Mouse (Mus musculus) forebrain, embryonic 13.5 days (tissue): Measurements from ENCODE around the gene Commd2. TPM values are rescaled to one million over a fixed set of nuclear protein-coding genes. Genes with fewer than 3 reads are reported as not detected.

Source experiments
- ATAC-seq: fragments of 200-750 bp; cut with Nextera tagmentation; 2 replicates; pipeline ENCODE4 v1.8.0; 2017
- H3K27ac ChIP-seq: fragments of 300-500 bp; sonication (generic); 2 replicates; pipeline ENCODE4 v1.5.1; 2015; ENCODE audit warnings: inconsistent platforms, mild to moderate bottlenecking, moderate library complexity
- H3K27me3 ChIP-seq: fragments of 300-500 bp; sonication (generic); 2 replicates; pipeline ENCODE4 v1.6.1; 2015; ENCODE audit warnings: mild to moderate bottlenecking, inconsistent platforms
- H3K36me3 ChIP-seq: fragments of 300-500 bp; sonication (generic); 2 replicates; pipeline ENCODE4 v1.6.1; 2015; ENCODE audit warnings: mild to moderate bottlenecking, inconsistent platforms; ENCODE audit not compliant: poor library complexity, severe bottlenecking
- H3K4me1 ChIP-seq: fragments of 300-500 bp; sonication (generic); 2 replicates; pipeline ENCODE4 v1.6.1; 2015; ENCODE audit warnings: inconsistent platforms
- H3K4me2 ChIP-seq: fragments of 300-500 bp; sonication (generic); 2 replicates; pipeline ENCODE4 v1.6.1; 2015; ENCODE audit warnings: inconsistent platforms, mild to moderate bottlenecking, moderate library complexity
- H3K4me3 ChIP-seq: fragments of 300-500 bp; sonication (generic); 2 replicates; pipeline ENCODE4 v1.5.1; 2015; ENCODE audit warnings: mild to moderate bottlenecking, inconsistent platforms
- H3K9ac ChIP-seq: fragments of 300-500 bp; sonication (generic); 2 replicates; pipeline ENCODE4 v1.6.1; 2015; ENCODE audit warnings: mild to moderate bottlenecking, inconsistent platforms
- H3K9me3 ChIP-seq: fragments of 300-500 bp; sonication (generic); replicated peaks from 2 replicates; pipeline ENCODE4 v1.6.1; 2016; ENCODE audit warnings: inconsistent platforms
- WGBS: fragments of 180-500 bp; shearing (Covaris S2); methylation state at CpG from one replicate; pipeline ENCODE4 v1.1.7; 2015; 5-methylcytosine and 5-hydroxymethylcytosine counted together
- microRNA-seq: library from miRNA; unstranded; fragments of <30 nt; microRNA quantifications from one replicate; pipeline ENCODE4, GENCODE M21; 2016
- polyA plus RNA-seq: library from polyadenylated mRNA; unstranded; fragments of >200 nt; fragmentation: Nextera tagmentation; extraction: Ambion mirVana; gene quantifications from 2 replicates; pipeline ENCODE4 v1.2.1, GENCODE M21; 2015

The Commd2 gene
- polyA plus RNA-seq, 1 experiment from 2014 or later: 96.3 TPM

- Histone ChIP-seq H3K4me2 (no peak overlapping the region), H3K4me1 (no peaks in the 10 kb centered on the region), H3K4me3 (no peak overlapping the region), H3K9ac (no peak overlapping the region), H3K9me3 (no peaks in the 10 kb centered on the region), H3K27me3 (no peaks in the 10 kb centered on the region), H3K36me3 (no peaks in the 10 kb centered on the region), H3K27ac (no peak overlapping the region)
- ATAC-seq: no peak
- 92% methylated on average over 7 of the region's 7 CpGs for WGBS
These were observed 39.7 kb downstream of the Commd2 start for GRCm38 (mm10) chr3:57611776-57612175.

GRCm38 (mm10) chr3:57604618-57605015, 46.9 kb downstream of the Commd2 start:
- H3K9me3 ChIP-seq: no peaks in the 10 kb centered on the region
- H3K36me3 ChIP-seq: no peaks in the 10 kb centered on the region
- H3K27me3 ChIP-seq: no peaks in the 10 kb centered on the region
- no peak overlapping the region for H3K27ac ChIP-seq
- H3K4me3 ChIP-seq: no peak overlapping the region
- ATAC-seq: no peak
- 67% methylated on average over 1 of the region's 1 CpGs for WGBS
- no peaks in the 10 kb centered on the region for H3K4me1 ChIP-seq
- H3K4me2 ChIP-seq: no peak overlapping the region
- no peak overlapping the region for H3K9ac ChIP-seq

- no peak overlapping the region for H3K27ac ChIP-seq
- no peaks in the 10 kb centered on the region for H3K36me3 ChIP-seq
- 71% methylated on average over 5 of the region's 5 CpGs for WGBS
- H3K9ac ChIP-seq: no peak overlapping the region
- no peaks in the 10 kb centered on the region for H3K4me1 ChIP-seq
- no peaks in the 10 kb centered on the region for H3K9me3 ChIP-seq
- H3K27me3 ChIP-seq: no peaks in the 10 kb centered on the region
- no peak overlapping the region for H3K4me3 ChIP-seq
- H3K4me2 ChIP-seq: no peak overlapping the region
- no peak for ATAC-seq
These were observed 47.5 kb downstream of the Commd2 start for GRCm38 (mm10) chr3:57603891-57604617.

- ATAC-seq: no peak
- H3K9me3 ChIP-seq: no peaks in the 10 kb centered on the region
- 75% methylated on average over 4 of the region's 4 CpGs for WGBS
- H3K9ac ChIP-seq: no peak overlapping the region
- no peak overlapping the region for H3K4me2 ChIP-seq
- no peaks in the 10 kb centered on the region for H3K36me3 ChIP-seq
- H3K4me1 ChIP-seq: no peaks in the 10 kb centered on the region
- no peak overlapping the region for H3K27ac ChIP-seq
- no peaks in the 10 kb centered on the region for H3K27me3 ChIP-seq
- H3K4me3 ChIP-seq: no peak overlapping the region
These were observed 48.9 kb downstream of the Commd2 start for GRCm38 (mm10) chr3:57602610-57603009.

- 76% methylated on average over 7 of the region's 7 CpGs for WGBS
- Histone ChIP-seq H3K27me3 (no peaks in the 10 kb centered on the region), H3K4me3 (no peak overlapping the region), H3K36me3 (no peaks in the 10 kb centered on the region), H3K9ac (no peak overlapping the region), H3K9me3 (no peaks in the 10 kb centered on the region), H3K27ac (no peak overlapping the region), H3K4me2 (no peak overlapping the region), H3K4me1 (no peaks in the 10 kb centered on the region)
- ATAC-seq: no peak
These were observed 54.9 kb downstream of the Commd2 start for GRCm38 (mm10) chr3:57596566-57596965.

GRCm38 (mm10) chr3:57595506-57595905, 56.0 kb downstream of the Commd2 start:
- Histone ChIP-seq H3K4me2 (no peak overlapping the region), H3K4me3 (no peak overlapping the region), H3K9me3 (no peaks in the 10 kb centered on the region), H3K9ac (no peak overlapping the region), H3K27me3 (no peaks in the 10 kb centered on the region), H3K27ac (no peak overlapping the region), H3K4me1 (no peaks in the 10 kb centered on the region), H3K36me3 (no peaks in the 10 kb centered on the region)
- no peak for ATAC-seq

Small RNA genes within 50 kb of the gene (microRNA-seq; reads per million reads assigned to microRNA genes)
- gene Mir6377: not detected

Other genes with a start within 250 kb of the Commd2 start
- gene Tm4sf4, start 226.4 kb downstream of the Commd2 start, polyA plus RNA-seq: 0.19 TPM in 1 of 2 replicates, not detected in the other
- 11.5 and 12.2 TPM in 2 replicates for gene Wwtr1, start 75.8 kb downstream of the Commd2 start, polyA plus RNA-seq
- gene Ankub1, start 41.1 kb upstream of the Commd2 start, polyA plus RNA-seq: 0.08 TPM in 1 of 2 replicates, not detected in the other
- 73.8 and 77.5 TPM in 2 replicates for gene Rnf13, start 84.3 kb upstream of the Commd2 start, polyA plus RNA-seq
- gene Pfn2, start 196.4 kb upstream of the Commd2 start, polyA plus RNA-seq: 444 and 476 TPM in 2 replicates